Mouse (Mus musculus): ENCODE results near the gene Vmn1r94. TPM values are rescaled to one million over a fixed set of nuclear protein-coding genes. Genes with fewer than 3 reads are reported as not detected.
"Not testable (repeated sequence)": the region's sequence is repeated elsewhere in the genome, so short reads cannot be mapped to it uniquely, and the experiment has no call there.

The Vmn1r94 gene
- not detected for total RNA-seq (2021)

DNA sequence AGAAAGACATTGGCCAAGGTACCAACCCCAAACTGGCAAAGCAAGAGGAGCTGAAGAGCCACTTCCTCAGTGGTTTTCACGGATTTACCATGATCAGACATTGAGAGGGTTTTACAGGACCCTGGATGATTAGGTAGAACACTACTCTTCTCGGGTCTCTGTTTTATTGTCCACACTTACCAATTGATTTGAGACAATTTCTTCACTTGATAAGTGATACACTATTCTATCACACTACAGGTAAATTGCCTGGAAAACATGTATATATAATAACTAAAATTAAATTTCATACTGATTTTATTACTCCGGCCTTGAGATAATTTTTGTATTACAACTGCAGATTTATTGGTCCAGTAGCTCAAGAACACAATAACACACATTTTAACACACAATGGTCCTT, at the start of gene Vmn1r94:
TSS of gene Vmn1r94 (minus strand) at position 101 of the 400 bp plus-strand sequence.
- intact Hi-C loops (cut with DNase I); DNase-seq (ENCODE audit: low spot score in 2 of 2): not testable (repeated sequence)

DNA sequence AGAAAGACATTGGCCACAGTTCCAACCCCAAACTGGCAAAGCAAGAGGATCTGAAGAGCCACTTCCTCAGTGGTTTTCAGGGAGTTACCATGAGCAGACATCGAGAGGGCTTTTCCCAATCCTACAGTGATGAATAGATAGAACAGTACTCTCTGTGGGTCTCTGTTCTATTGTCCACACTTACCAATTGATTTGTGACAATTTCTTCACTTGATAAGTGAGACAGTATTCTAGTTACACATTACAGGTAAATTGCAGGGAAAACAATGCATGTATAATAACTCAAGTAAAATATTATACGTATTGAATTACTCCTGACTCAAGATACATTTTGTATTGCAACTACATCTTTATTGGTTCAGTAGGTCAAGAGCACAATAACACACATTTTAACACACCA, 37.3 kb upstream of the Vmn1r94 start, which contains the start of gene Gm6164:
TSS of gene Gm6164 (minus strand) at position 101 of the 400 bp plus-strand sequence.
- DNase-seq (ENCODE audit: low spot score in 2 of 2); intact Hi-C loops (cut with DNase I): not testable (repeated sequence)

DNA sequence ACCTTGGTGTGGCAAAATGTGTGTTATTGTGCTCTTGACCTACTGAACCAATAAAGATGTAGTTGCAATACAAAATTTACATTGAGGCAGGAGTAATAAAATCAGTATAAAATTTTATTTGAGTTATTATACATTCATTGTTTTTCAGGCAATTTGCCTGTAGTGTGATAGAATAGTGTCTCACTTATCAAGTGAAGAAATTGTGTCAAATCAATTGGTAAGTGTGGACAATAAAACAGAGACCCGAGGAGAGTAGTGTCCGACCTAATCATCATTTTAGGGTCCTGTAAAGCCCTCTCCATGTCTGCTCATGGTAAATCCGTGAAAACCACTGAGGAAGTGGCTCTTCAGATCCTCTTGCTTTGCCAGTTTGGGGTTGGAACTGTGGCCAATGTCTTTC, 25.2 kb upstream of the Vmn1r94 start, which contains the start of gene Vmn1r95:
TSS of gene Vmn1r95 (plus strand) at position 301 of the 400 bp plus-strand sequence.
- intact Hi-C loops (cut with DNase I); DNase-seq (ENCODE audit: low spot score in 2 of 2): not testable (repeated sequence)

DNA sequence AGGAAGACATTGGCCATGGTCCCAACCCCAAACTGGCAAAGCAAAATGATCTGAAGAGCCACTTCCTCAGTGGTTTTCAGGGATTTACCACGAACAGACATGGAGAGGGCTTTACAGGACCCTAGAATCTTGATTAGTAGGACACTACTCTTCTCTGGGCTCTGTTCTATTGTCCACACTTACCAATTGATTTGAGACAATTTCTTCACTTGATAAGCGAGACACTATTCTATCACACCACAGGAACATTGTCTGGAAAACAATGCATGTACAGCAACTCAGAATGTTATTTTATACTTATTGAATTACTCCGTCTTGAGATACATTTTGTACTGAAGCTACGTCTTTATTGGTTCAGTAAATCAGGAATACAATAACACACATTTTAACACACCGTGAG, 29.2 kb downstream of the Vmn1r94 start, which contains the start of gene Vmn1r93:
TSS of gene Vmn1r93 (minus strand) at position 101 of the 400 bp plus-strand sequence.
- DNase-seq (ENCODE audit: low spot score in 2 of 2); intact Hi-C loops (cut with DNase I): not testable (repeated sequence)

DNA sequence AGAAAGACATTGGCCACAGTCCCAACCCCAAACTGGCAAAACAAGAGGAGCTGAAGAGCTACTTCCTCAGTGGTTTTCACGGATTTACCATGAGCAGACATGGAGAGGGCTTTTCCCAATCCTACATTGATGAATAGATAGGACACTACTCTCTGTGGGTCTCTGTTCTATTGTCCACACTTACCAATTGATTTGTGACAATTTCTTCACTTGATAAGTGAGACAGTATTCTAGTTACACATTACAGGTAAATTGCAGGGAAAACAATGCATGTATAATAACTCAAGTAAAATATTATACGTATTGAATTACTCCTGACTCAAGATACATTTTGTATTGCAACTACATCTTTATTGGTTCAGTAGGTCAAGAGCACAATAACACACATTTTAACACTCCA, 45.7 kb downstream of the Vmn1r94 start, which contains the start of gene Gm16442:
TSS of gene Gm16442 (minus strand) at position 101 of the 400 bp plus-strand sequence.
- DNase-seq (ENCODE audit: low spot score in 2 of 2); intact Hi-C loops (cut with DNase I): not testable (repeated sequence)

Other genes starting within 250 kb of the Vmn1r94 start
- gene Pvr, start 247.2 kb downstream of the Vmn1r94 start, total RNA-seq (2021) = 10 to 100 TPM; 10.7 to 13.3 TPM
- not detected for gene Igsf23, start 217.6 kb downstream of the Vmn1r94 start, total RNA-seq (2021)
- not detected for gene Ceacam20, start 203.0 kb downstream of the Vmn1r94 start, total RNA-seq (2021)
- gene Nlrp9b, start 176.9 kb downstream of the Vmn1r94 start, total RNA-seq (2021) = not detected
- gene Vmn1r91, start 68.7 kb downstream of the Vmn1r94 start, total RNA-seq (2021) = not detected
- gene Gm16442, start 45.8 kb downstream of the Vmn1r94 start, total RNA-seq (2021) = not detected
- not detected for gene Vmn1r93, start 29.3 kb downstream of the Vmn1r94 start, total RNA-seq (2021)
- gene Vmn1r95, start 25.3 kb upstream of the Vmn1r94 start, total RNA-seq (2021) = not detected
- not detected for gene Gm6164, start 37.2 kb upstream of the Vmn1r94 start, total RNA-seq (2021)
- not detected for gene Gm4498, start 65.5 kb upstream of the Vmn1r94 start, total RNA-seq (2021)
- not detected for gene Gm5890, start 94.5 kb upstream of the Vmn1r94 start, total RNA-seq (2021)
- gene Gm4133, start 165.7 kb upstream of the Vmn1r94 start, total RNA-seq (2021) = not detected
- gene Gm5728, start 207.0 kb upstream of the Vmn1r94 start, total RNA-seq (2021) = not detected
- not detected for gene Vmn1r100, start 249.6 kb upstream of the Vmn1r94 start, total RNA-seq (2021)